Mouse (Mus musculus) midbrain, embryonic 16.5 days (tissue): ENCODE results near the gene Fggy. TPM values are rescaled to one million over a fixed set of nuclear protein-coding genes. Genes with fewer than 3 reads are reported as not detected.

Experiments used
- ATAC-seq: fragments of 200-750 bp; cut with Nextera tagmentation; 2 replicates; pipeline ENCODE4 v1.8.0; 2017; ENCODE audit warnings: moderate TSS enrichment
- H3K27ac ChIP-seq: fragments of 300-500 bp; sonication (generic); 2 replicates; pipeline ENCODE4 v1.5.1; 2014; ENCODE audit warnings: mild to moderate bottlenecking, low read length, mixed read lengths
- H3K27me3 ChIP-seq: fragments of 300-500 bp; sonication (generic); 2 replicates; pipeline ENCODE4 v1.6.1; 2014; ENCODE audit warnings: low read depth, low read length, mixed read lengths; ENCODE audit not compliant: control insufficient read depth, insufficient read depth
- H3K36me3 ChIP-seq: fragments of 300-500 bp; sonication (generic); 2 replicates; pipeline ENCODE4 v1.6.1; 2014; ENCODE audit warnings: mild to moderate bottlenecking, low read length, moderate library complexity, mixed read lengths; ENCODE audit not compliant: control insufficient read depth, insufficient read depth
- H3K4me1 ChIP-seq: fragments of 300-500 bp; sonication (generic); 2 replicates; pipeline ENCODE4 v1.6.1; 2014; ENCODE audit warnings: mild to moderate bottlenecking, low read length, mixed read lengths; ENCODE audit not compliant: control insufficient read depth, insufficient read depth
- H3K4me2 ChIP-seq: fragments of 300-500 bp; sonication (generic); 2 replicates; pipeline ENCODE4 v1.6.1; 2014; ENCODE audit warnings: mild to moderate bottlenecking, low read length, mixed read lengths
- H3K4me3 ChIP-seq: fragments of 300-500 bp; sonication (generic); 2 replicates; pipeline ENCODE4 v1.5.1; 2014; ENCODE audit warnings: low read depth, mild to moderate bottlenecking, low read length, moderate library complexity, mixed read lengths
- H3K9ac ChIP-seq: fragments of 300-500 bp; sonication (generic); 2 replicates; pipeline ENCODE4 v1.6.1; 2014; ENCODE audit warnings: low read depth, low read length, mixed read lengths
- H3K9me3 ChIP-seq: fragments of 300-500 bp; sonication (generic); replicated peaks from 2 replicates; pipeline ENCODE4 v1.6.1; 2014; ENCODE audit warnings: mild to moderate bottlenecking, low read length, mixed read lengths; ENCODE audit not compliant: control insufficient read depth, poor library complexity, severe bottlenecking
- WGBS: fragments of 180-500 bp; shearing (Covaris S2); extraction: QIAGEN DNeasy Blood & Tissue Kit; methylation state at CpG from one replicate; pipeline ENCODE4 v1.1.7; 2014; 5-methylcytosine and 5-hydroxymethylcytosine counted together
- polyA plus RNA-seq: library from polyadenylated mRNA; unstranded; fragments of >200 nt; fragmentation: Nextera tagmentation; extraction: Ambion mirVana; gene quantifications from 2 replicates; pipeline ENCODE4 v1.2.1, GENCODE M21; 2015

The Fggy gene
- polyA plus RNA-seq, 1 experiment from 2014 or later = 5.9 TPM

GRCm38 (mm10) chr4:95915628-95916579 lies 358.6 kb downstream of the Fggy start:
- no peaks in the 10 kb centered on the region; the same call in 1 of the 2 replicates for H3K4me1 ChIP-seq
- no peak overlapping the region for H3K4me3 ChIP-seq
- no peak overlapping the region for H3K27ac ChIP-seq
- H3K4me2 ChIP-seq = no peak overlapping the region
- no peaks in the 10 kb centered on the region for H3K27me3 ChIP-seq
- ATAC-seq = peak; percentile 86
- no peak overlapping the region for H3K9ac ChIP-seq
- no peaks in the 10 kb centered on the region for H3K36me3 ChIP-seq
- H3K9me3 ChIP-seq = no peaks in the 10 kb centered on the region
- WGBS = 35% methylated on average over 8 of the region's 8 CpGs

DNA sequence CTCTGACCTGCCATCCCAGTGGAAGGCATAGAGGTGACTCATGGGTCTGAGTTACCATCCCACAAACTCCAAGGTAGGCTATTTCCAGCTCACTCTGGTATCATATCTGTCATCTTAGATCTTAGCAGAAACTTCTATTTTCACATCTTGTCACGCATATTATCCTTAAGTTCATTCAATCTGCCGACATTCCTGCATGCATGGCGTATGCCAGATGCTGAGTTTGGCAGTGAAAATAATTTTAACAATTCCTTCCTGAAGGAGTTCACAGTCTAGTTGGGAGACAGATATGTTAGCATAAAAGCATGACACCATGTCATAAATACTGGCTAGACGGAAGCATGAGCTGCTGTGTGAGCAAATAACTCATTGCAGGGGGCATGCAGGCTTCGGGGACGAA lies 360.4 kb downstream of the Fggy start:
- WGBS = 80% methylated on average over 6 of the region's 6 CpGs
- Histone ChIP-seq H3K27ac (no peak overlapping the region), H3K9me3 (no peaks in the 10 kb centered on the region), H3K27me3 (no peaks in the 10 kb centered on the region), H3K4me3 (no peak overlapping the region), H3K9ac (no peak overlapping the region), H3K4me1 (no peaks in the 10 kb centered on the region; the same call in 1 of the 2 replicates), H3K36me3 (no peaks in the 10 kb centered on the region), H3K4me2 (no peak overlapping the region)
- no peak for ATAC-seq

DNA sequence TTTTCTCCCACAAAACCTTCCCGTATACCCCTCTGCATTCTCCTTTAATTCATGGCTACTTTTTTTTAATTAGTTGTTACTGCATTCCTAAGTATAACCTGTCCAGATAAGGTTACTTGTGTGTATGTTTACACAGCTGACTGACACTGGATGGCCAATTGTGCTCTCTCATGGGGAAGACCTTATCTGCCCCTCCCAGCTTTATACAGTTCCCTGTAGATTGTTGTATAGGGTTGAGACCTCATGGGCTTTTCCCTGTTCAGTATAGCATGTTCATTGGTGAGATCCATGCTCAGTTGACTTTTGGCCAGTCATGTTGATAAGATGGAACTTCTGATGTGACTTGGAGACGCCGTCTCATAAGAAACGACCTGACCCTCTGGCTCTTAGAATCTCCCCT lies 363.1 kb downstream of the Fggy start:
- no peaks in the 10 kb centered on the region for H3K27me3 ChIP-seq
- H3K4me1 ChIP-seq = peaks cover 2% of the 10 kb centered on the region; the same call in 1 of the 2 replicates
- H3K9ac ChIP-seq = no peak overlapping the region
- no peaks in the 10 kb centered on the region for H3K9me3 ChIP-seq
- H3K4me2 ChIP-seq = no peak overlapping the region
- H3K27ac ChIP-seq = no peak overlapping the region
- H3K36me3 ChIP-seq = no peaks in the 10 kb centered on the region
- no peak for ATAC-seq
- H3K4me3 ChIP-seq = no peak overlapping the region
- WGBS = 92% methylated on average over 4 of the region's 4 CpGs

- H3K27me3 ChIP-seq = no peaks in the 10 kb centered on the region
- 0 out of 2 replicates have a peak, but pooled peaks cover 2% of the 10 kb centered on the region for H3K4me1 ChIP-seq
- H3K4me3 ChIP-seq = no peak overlapping the region
- 10% methylated on average over 7 of the region's 7 CpGs for WGBS
- H3K9me3 ChIP-seq = no peaks in the 10 kb centered on the region
- H3K36me3 ChIP-seq = no peaks in the 10 kb centered on the region
- no peak overlapping the region for H3K9ac ChIP-seq
- 0 out of 2 replicates have a peak overlapping the region, but pooled peaks have one; percentile 16 for H3K4me2 ChIP-seq
- peak; percentile 90 for ATAC-seq
- no peak overlapping the region for H3K27ac ChIP-seq
These were observed 367.2 kb downstream of the Fggy start for GRCm38 (mm10) chr4:95924210-95925184.

GRCm38 (mm10) chr4:95928846-95929245 lies 371.5 kb downstream of the Fggy start:
- no peak overlapping the region for H3K4me2 ChIP-seq
- WGBS = 88% methylated on average over 1 of the region's 1 CpGs
- H3K4me1 ChIP-seq = 0 out of 2 replicates have a peak, but pooled peaks cover 2% of the 10 kb centered on the region
- no peaks in the 10 kb centered on the region for H3K36me3 ChIP-seq
- H3K27me3 ChIP-seq = no peaks in the 10 kb centered on the region
- H3K27ac ChIP-seq = no peak overlapping the region
- H3K9ac ChIP-seq = no peak overlapping the region
- H3K4me3 ChIP-seq = no peak overlapping the region
- no peak for ATAC-seq
- H3K9me3 ChIP-seq = no peaks in the 10 kb centered on the region

DNA sequence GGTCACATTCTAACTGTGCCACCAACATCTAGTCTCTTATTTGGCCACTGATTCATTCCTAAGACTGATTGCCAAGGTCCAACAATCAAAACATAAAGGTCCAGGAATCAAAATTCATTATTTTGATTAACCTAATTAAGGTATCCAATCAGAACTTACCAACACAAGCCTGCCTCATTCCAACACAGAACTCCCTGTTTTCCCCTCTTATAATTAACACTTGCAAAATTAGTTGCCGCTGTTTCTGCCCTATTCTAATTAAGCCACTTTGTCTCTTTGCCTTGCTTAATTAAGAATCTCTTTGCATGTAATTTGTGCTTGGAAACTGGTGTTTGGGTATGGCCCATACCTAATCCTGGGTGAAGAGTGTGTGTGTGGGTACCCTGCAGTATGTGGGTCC lies 372.6 kb downstream of the Fggy start:
- Histone ChIP-seq H3K4me1 (0 out of 2 replicates have a peak, but pooled peaks cover 1% of the 10 kb centered on the region), H3K9me3 (no peaks in the 10 kb centered on the region), H3K9ac (no peak overlapping the region), H3K4me2 (no peak overlapping the region), H3K36me3 (no peaks in the 10 kb centered on the region), H3K27me3 (no peaks in the 10 kb centered on the region), H3K4me3 (no peak overlapping the region), H3K27ac (no peak overlapping the region)
- no peak for ATAC-seq
- WGBS = 96% methylated on average over 1 of the region's 1 CpGs

GRCm38 (mm10) chr4:95931331-95931730 lies 374.0 kb downstream of the Fggy start:
- H3K9ac ChIP-seq = no peak overlapping the region
- H3K9me3 ChIP-seq = no peaks in the 10 kb centered on the region
- no peaks in the 10 kb centered on the region for H3K36me3 ChIP-seq
- no peak overlapping the region for H3K27ac ChIP-seq
- WGBS = 58% methylated on average over 2 of the region's 2 CpGs
- H3K27me3 ChIP-seq = no peaks in the 10 kb centered on the region
- H3K4me2 ChIP-seq = no peak overlapping the region
- no peak for ATAC-seq
- H3K4me3 ChIP-seq = no peak overlapping the region
- no peaks in the 10 kb centered on the region for H3K4me1 ChIP-seq

GRCm38 (mm10) chr4:95933801-95934356 lies 376.6 kb downstream of the Fggy start:
- 91% methylated on average over 9 of the region's 9 CpGs for WGBS

More at GRCm38 (mm10) chr4:95933801-95934356, 376.6 kb downstream of the Fggy start:
- Histone ChIP-seq H3K4me2 (no peak overlapping the region), H3K4me3 (no peak overlapping the region), H3K9ac (no peak overlapping the region), H3K4me1 (no peaks in the 10 kb centered on the region), H3K9me3 (no peaks in the 10 kb centered on the region), H3K36me3 (no peaks in the 10 kb centered on the region), H3K27ac (no peak overlapping the region), H3K27me3 (no peaks in the 10 kb centered on the region)
- ATAC-seq = no peak
